Mouse (Mus musculus): Measurements from ENCODE around the gene Vmn1r41. TPM values are rescaled to one million over a fixed set of nuclear protein-coding genes. Genes with fewer than 3 reads are reported as not detected.

The Vmn1r41 gene
- not detected for total RNA-seq (2021)
- long read RNA-seq, experiment 1 = 0 reads
- long read RNA-seq, experiment 2 = 0 reads

- no peak for DNase-seq (ENCODE audit: low spot score in 2 of 2)
Observed at GRCm38 (mm10) chr6:89740466-89740865, at the start of gene Vmn1r41. TSS of gene Vmn1r41 (plus strand) at chr6:89740766.

GRCm38 (mm10) chr6:89706624-89707023, 33.9 kb upstream of the Vmn1r41 start:
- DNase-seq (ENCODE audit: low spot score in 2 of 2) = no peak

GRCm38 (mm10) chr6:89707240-89707639, 33.3 kb upstream of the Vmn1r41 start, which contains the start of gene Vmn1r40:
TSS of gene Vmn1r40 (plus strand) at chr6:89707540.
- DNase-seq (ENCODE audit: low spot score in 2 of 2) = no peak

GRCm38 (mm10) chr6:89718051-89718450, 22.5 kb upstream of the Vmn1r41 start:
- DNase-seq (ENCODE audit: low spot score in 2 of 2) = no peak

GRCm38 (mm10) chr6:89742811-89743210, 2.2 kb downstream of the Vmn1r41 start:
- no peak for DNase-seq (ENCODE audit: low spot score in 2 of 2)

- DNase-seq (ENCODE audit: low spot score in 2 of 2) = no peak
Observed at GRCm38 (mm10) chr6:89790231-89790630, 49.7 kb downstream of the Vmn1r41 start.

Other genes with a start within 250 kb of the Vmn1r41 start
- 10 to 100 TPM in 1 of 2 experiments, 1 to 10 TPM in 1; 9.1 to 11.4 TPM for gene Chchd6, start 145.1 kb upstream of the Vmn1r41 start, total RNA-seq (2021)
- gene Txnrd3, start 96.8 kb upstream of the Vmn1r41 start, total RNA-seq (2021) = 1 to 10 TPM; 8.3 to 9.6 TPM
- not detected for gene Vmn1r40, start 33.2 kb upstream of the Vmn1r41 start, total RNA-seq (2021)
- not detected for gene Vmn1r42, start 135.6 kb downstream of the Vmn1r41 start, total RNA-seq (2021)
- not detected for gene Vmn1r43, start 135.6 kb downstream of the Vmn1r41 start, total RNA-seq (2021)
- gene Vmn1r44, start 142.9 kb downstream of the Vmn1r41 start, total RNA-seq (2021) = not detected
- gene Vmn1r45, start 199.8 kb downstream of the Vmn1r41 start, total RNA-seq (2021) = not detected
- not detected for gene Vmn1r46, start 228.5 kb downstream of the Vmn1r41 start, total RNA-seq (2021)

Measured in gastrocnemius, postnatal 4 days (tissue).